In the genomic region with DNA sequence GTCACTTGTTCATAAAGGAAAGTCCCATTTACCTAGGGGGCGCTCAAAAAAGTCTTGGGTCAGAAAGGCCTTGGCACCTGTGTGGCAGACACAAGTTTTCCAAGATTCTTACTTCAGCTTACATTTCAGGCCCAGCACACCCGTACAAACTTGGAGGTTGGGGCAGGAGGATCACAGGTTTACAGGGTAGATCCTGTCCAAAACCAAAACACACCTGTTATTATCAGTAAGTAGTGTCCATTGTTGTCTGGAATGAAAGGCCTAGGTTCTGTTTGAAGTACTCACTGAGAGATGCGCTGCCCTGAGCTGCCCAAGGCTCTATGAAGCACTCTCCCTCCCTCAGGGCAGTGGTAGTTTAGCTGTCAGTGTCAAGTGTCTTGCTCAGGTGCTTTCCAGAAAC, we compare ENCODE assay signal across 16 mouse cellular contexts.
DNase-seq lines count a peak whose midpoint lies in the region; ATAC-seq and TF ChIP-seq lines count a peak whose summit lies in the region.
"Had no signal": no experiment of that assay in that cellular context is flagged by ENCODE, and none has a peak within 500 bp of the region (broad histone marks: within the 10 kb centered on the region; RNA-seq: fewer than 3 reads in every experiment).

No protein-coding gene starts in this region.

- 0 out of 2 replicates have a peak, but pooled peaks cover 2% of the 10 kb centered on the region for H3K9me3 ChIP-seq in heart, embryonic 12.5 days (replicated peaks)
- no peaks in the 10 kb centered on the region for H3K9me3 ChIP-seq in lung, embryonic 14.5 days (ENCODE audit: low read depth, low read length)
- H3K9me3 ChIP-seq: forebrain, embryonic 12.5 days; hindbrain, embryonic 15.5 days; limb, embryonic 13.5 days had no signal

- no peak overlapping the region for H3K9ac ChIP-seq in heart, embryonic 12.5 days
- no peak overlapping the region for H3K9ac ChIP-seq in heart, adult 2 months (ENCODE audit: low read depth, low read length)
- no peak overlapping the region for H3K9ac ChIP-seq in lung, embryonic 14.5 days
- H3K9ac ChIP-seq: forebrain, embryonic 12.5 days; hindbrain, embryonic 15.5 days; limb, embryonic 13.5 days had no signal

- WGBS in heart, embryonic 12.5 days: 83% methylated on average over 3 of the region's 3 CpGs
- WGBS in heart, adult 2 months: 93% methylated on average over 3 of the region's 3 CpGs
- WGBS in lung, embryonic 14.5 days: 73% methylated on average over 3 of the region's 3 CpGs

- intact Hi-C loops in heart, adult 2 months (cut with DNase I): no loop called here

- no peaks in the 10 kb centered on the region for H3K79me2 ChIP-seq in heart, adult 2 months (replicated peaks; ENCODE audit: control insufficient read depth, insufficient read depth, low read length)

- H3K4me3 ChIP-seq in heart, embryonic 12.5 days: no peak overlapping the region
- H3K4me3 ChIP-seq in heart, adult 2 months: no peak overlapping the region
- no peak overlapping the region for H3K4me3 ChIP-seq in lung, embryonic 14.5 days (ENCODE audit: low read depth, low read length)
- H3K4me3 ChIP-seq: forebrain, embryonic 12.5 days; hindbrain, embryonic 15.5 days; limb, embryonic 13.5 days had no signal

- DNase-seq in heart, adult 2 months: no peak
- no peak for DNase-seq in lung, embryonic 14.5 days
- no peak for DNase-seq in lung, postnatal 4 days
- DNase-seq in liver: peak; percentile 38
- DNase-seq in MN1 (ENCODE audit: low spot score): no peak
- no peak for DNase-seq in kidney, postnatal 25 days
- DNase-seq: cerebellum, adult 9-10 months; gastrocnemius, postnatal 36 days; kidney, adult 2 months; kidney, postnatal 36 days; lung, postnatal 10 days; thymus, adult 18-20 months had no signal

- peaks cover 34% of the 10 kb centered on the region for H3K36me3 ChIP-seq in heart, embryonic 12.5 days
- no peaks in the 10 kb centered on the region; the same call in 1 of the 2 replicates for H3K36me3 ChIP-seq in heart, adult 2 months (ENCODE audit: control insufficient read depth, insufficient read depth, low read length)
- peaks cover 23% of the 10 kb centered on the region; the same call in 1 of the 2 replicates for H3K36me3 ChIP-seq in lung, embryonic 14.5 days (ENCODE audit: insufficient read depth)

- H3K4me1 ChIP-seq in heart, embryonic 12.5 days (replicated peaks): peaks cover 35% of the 10 kb centered on the region
- peaks cover 2% of the 10 kb centered on the region; the same call in 1 of the 2 replicates for H3K4me1 ChIP-seq in heart, adult 2 months (ENCODE audit: control insufficient read depth, insufficient read depth, low read length)
- H3K4me1 ChIP-seq in lung, embryonic 14.5 days (ENCODE audit: insufficient read depth): no peaks in the 10 kb centered on the region
- H3K4me1 ChIP-seq: forebrain, embryonic 12.5 days; hindbrain, embryonic 15.5 days; limb, embryonic 13.5 days had no signal

- H3K27me3 ChIP-seq in heart, embryonic 12.5 days (replicated peaks): no peaks in the 10 kb centered on the region
- no peaks in the 10 kb centered on the region for H3K27me3 ChIP-seq in heart, adult 2 months (ENCODE audit: control insufficient read depth, insufficient read depth, low read length)
- H3K27me3 ChIP-seq in lung, embryonic 14.5 days (ENCODE audit: insufficient read depth, low read length): no peaks in the 10 kb centered on the region
- H3K27me3 ChIP-seq: forebrain, embryonic 12.5 days; hindbrain, embryonic 15.5 days; limb, embryonic 13.5 days had no signal

- no peak for TF ChIP-seq POLR2A in heart, adult 2 months (IDR thresholded peaks at IDR 0.05; ENCODE audit: insufficient read depth, low read depth, low read length)

- no peak for TF ChIP-seq EP300 in heart, adult 2 months (IDR thresholded peaks at IDR 0.05; ENCODE audit: insufficient read depth, low read depth, low read length)

- no peak for ATAC-seq in heart, embryonic 12.5 days (ENCODE audit: insufficient number of reproducible peaks, low FRiP score)
- ATAC-seq in lung, embryonic 14.5 days (ENCODE audit: insufficient read depth): no peak

- no peak overlapping the region for H3K4me2 ChIP-seq in heart, embryonic 12.5 days
- no peak overlapping the region for H3K4me2 ChIP-seq in lung, embryonic 14.5 days
- H3K4me2 ChIP-seq: forebrain, embryonic 12.5 days; hindbrain, embryonic 15.5 days; limb, embryonic 13.5 days had no signal

- TF ChIP-seq CTCF in heart, adult 2 months (IDR thresholded peaks at IDR 0.05): no peak
- no peak for TF ChIP-seq CTCF in lung, embryonic 14.5 days (IDR thresholded peaks at IDR 0.05; ENCODE audit: low read depth)

- H3K27ac ChIP-seq in heart, embryonic 12.5 days (ENCODE audit: poor library complexity, severe bottlenecking): peak overlapping the region; percentile 70
- H3K27ac ChIP-seq in heart, adult 2 months: no peak overlapping the region
- peak overlapping the region; percentile 58; the same call in 1 of the 2 replicates for H3K27ac ChIP-seq in lung, embryonic 14.5 days (ENCODE audit: low read depth)
- H3K27ac ChIP-seq: forebrain, embryonic 12.5 days; hindbrain, embryonic 15.5 days; limb, embryonic 13.5 days had no signal
